Mouse (Mus musculus) embryonic fibroblast, embryonic 13.5 days (primary cell): Measurements from ENCODE around the gene Pcdh17.
A peak's percentile ranks its signal among the peaks of the same experiment; 100 is the strongest.

Experiments
- CTCF ChIP-seq: IDR thresholded peaks from 2 replicates; pipeline ENCODE4 v1.5.1; 2011; ENCODE audit warnings: mild to moderate bottlenecking, control low read depth, low read length, moderate library complexity, borderline replicate concordance; ENCODE audit not compliant: insufficient read depth
- POLR2A ChIP-seq: IDR thresholded peaks from 2 replicates; pipeline ENCODE4 v1.6.1; 2011; ENCODE audit warnings: low read depth, mild to moderate bottlenecking, control low read depth, low read length, moderate library complexity

DNA sequence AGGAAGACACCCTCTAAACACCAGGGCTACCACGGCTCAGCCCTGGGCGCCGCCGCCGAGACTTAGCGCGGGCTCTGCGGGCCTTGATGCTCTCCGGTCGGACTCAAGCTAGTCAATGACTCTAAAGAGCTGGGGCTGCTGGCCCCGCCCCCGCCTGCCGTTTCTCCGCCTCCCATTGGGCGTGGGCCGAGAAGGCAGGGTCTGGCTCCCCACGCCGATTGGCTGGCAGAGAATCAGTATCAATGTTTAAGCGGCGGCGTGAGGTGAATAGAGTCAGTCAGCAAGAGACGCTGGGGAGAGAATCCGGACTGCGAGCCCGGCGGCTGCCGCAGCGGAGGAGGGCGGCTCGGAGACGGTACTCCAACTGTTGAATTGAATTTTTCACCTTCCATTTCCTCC lies at the start of gene Pcdh17:
- no peak for TF ChIP-seq CTCF
- peak; percentile 82 for TF ChIP-seq POLR2A
